7 mouse cellular contexts compared by ENCODE assay signal in the genomic region with DNA sequence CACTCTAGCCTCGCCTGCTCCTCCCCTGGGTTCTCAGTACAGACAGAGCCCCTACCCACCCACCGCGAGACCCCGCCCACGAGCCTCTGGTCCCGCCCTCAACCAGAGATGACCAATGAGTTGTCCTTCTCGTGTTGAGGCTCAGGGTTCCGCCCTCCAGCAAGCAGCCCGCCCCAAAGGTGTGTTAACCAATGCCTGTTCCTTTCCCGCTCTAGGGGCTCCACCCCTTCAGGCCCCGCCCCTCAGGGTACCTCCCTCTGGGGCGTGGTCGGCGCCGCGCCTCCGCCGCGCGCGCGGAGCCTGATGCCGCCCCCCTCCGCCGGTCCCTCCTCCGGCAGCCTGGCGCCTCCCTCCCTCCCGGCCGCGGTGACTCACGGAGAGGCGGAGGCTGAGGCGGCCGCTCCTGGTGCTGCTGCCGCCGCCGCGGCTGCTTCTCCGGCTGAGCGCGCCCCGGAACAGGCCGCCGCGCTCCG. TPM values are rescaled to one million over a fixed set of nuclear protein-coding genes. Genes with fewer than 3 reads are reported as not detected.
DNase-seq lines count a peak whose midpoint lies in the region; ATAC-seq lines count a peak whose summit lies in the region.

A gene (plus strand): TSS at position 369 of the 473 bp plus-strand sequence.

- H3K36me3 ChIP-seq in intestine, embryonic 16.5 days (ENCODE audit: control insufficient read depth, insufficient read depth, low read length): no peaks in the 10 kb centered on the region
- no peaks in the 10 kb centered on the region for H3K36me3 ChIP-seq in midbrain, embryonic 11.5 days (ENCODE audit: control insufficient read depth, insufficient read depth, low read length)

- peak; percentile 98 for ATAC-seq in intestine, embryonic 16.5 days
- ATAC-seq in midbrain, embryonic 11.5 days (ENCODE audit: low FRiP score): peak; percentile 99

- intact Hi-C loops in left cerebral cortex, postnatal 36 days (cut with DNase I): no loop called here

- peak; percentile 99 for DNase-seq in adrenal gland, adult 2 months
- DNase-seq in embryo, embryonic 11.5 days (ENCODE audit: low read depth, low spot score): peak; percentile 92
- DNase-seq in gastrocnemius, postnatal 4 days (ENCODE audit: low spot score in 2 of 2): peak; percentile 95
- peak; percentile 93 to 96 for DNase-seq in left cerebral cortex, postnatal 36 days (ENCODE audit: low spot score in 2 of 2)
- DNase-seq in midbrain, embryonic 11.5 days (ENCODE audit: low spot score, missing footprints): peak; percentile 99
- peak; percentile 95 for DNase-seq in skeletal muscle tissue, adult 2 months (ENCODE audit: low read depth, low spot score)

- H3K27me3 ChIP-seq in intestine, embryonic 16.5 days (replicated peaks; ENCODE audit: control insufficient read depth, insufficient read depth, low read length): no peaks in the 10 kb centered on the region
- no peaks in the 10 kb centered on the region for H3K27me3 ChIP-seq in midbrain, embryonic 11.5 days (ENCODE audit: control insufficient read depth, insufficient read depth, low read length)

- H3K9ac ChIP-seq in intestine, embryonic 16.5 days (ENCODE audit: low read depth, low read length): peak within 1 kb of the TSS; percentile 90
- H3K9ac ChIP-seq in midbrain, embryonic 11.5 days (ENCODE audit: low read length): peak within 1 kb of the TSS; percentile 80

- peak within 1 kb of the TSS; percentile 81 for H3K4me3 ChIP-seq in intestine, embryonic 16.5 days (ENCODE audit: low read length)
- peak within 1 kb of the TSS; percentile 78 for H3K4me3 ChIP-seq in midbrain, embryonic 11.5 days (ENCODE audit: low read depth, low read length)

- under 1% methylated on average over 40 of the region's 46 CpGs for WGBS in intestine, embryonic 16.5 days
- 0% methylated on average over 40 of the region's 46 CpGs for WGBS in midbrain, embryonic 11.5 days

- peak within 1 kb of the TSS; percentile 66 for H3K27ac ChIP-seq in intestine, embryonic 16.5 days (ENCODE audit: low read length)
- no peak within 1 kb of the TSS for H3K27ac ChIP-seq in midbrain, embryonic 11.5 days (ENCODE audit: low read depth, low read length)

- H3K4me1 ChIP-seq in intestine, embryonic 16.5 days (ENCODE audit: control insufficient read depth, insufficient read depth, low read length): peaks cover 8% of the 10 kb centered on the region; the same call in 1 of the 2 replicates
- no peaks in the 10 kb centered on the region for H3K4me1 ChIP-seq in midbrain, embryonic 11.5 days (ENCODE audit: control insufficient read depth, insufficient read depth, low read length)

- H3K4me2 ChIP-seq in intestine, embryonic 16.5 days (ENCODE audit: low read depth, low read length): peak within 1 kb of the TSS; percentile 95
- H3K4me2 ChIP-seq in midbrain, embryonic 11.5 days: peak within 1 kb of the TSS; percentile 78

- no peaks in the 10 kb centered on the region for H3K9me3 ChIP-seq in intestine, embryonic 16.5 days (ENCODE audit: control insufficient read depth, low read length)
- H3K9me3 ChIP-seq in midbrain, embryonic 11.5 days (ENCODE audit: control insufficient read depth, low read length): no peaks in the 10 kb centered on the region

RNA-seq across cellular contexts. Expression of the gene that starts here (rescaled TPM):
- total RNA-seq in adrenal gland, adult 2 months (2021): 10 to 100 TPM; 19.4 to 25.3 TPM
- 26.2 and 26.4 TPM in 2 replicates for polyA plus RNA-seq in adrenal gland, adult 2 months (2012; rRNA removed)
- 100 to 1,000 TPM in 1 of 2 experiments, 10 to 100 TPM in 1; 93.5 to 100 TPM for total RNA-seq in gastrocnemius, postnatal 4 days (2021)
- 41.2 and 46.5 TPM in 2 replicates for polyA plus RNA-seq in intestine, embryonic 16.5 days (2015; fragmentation: Nextera tagmentation; extraction: Ambion mirVana)
- total RNA-seq in left cerebral cortex, postnatal 36 days (2021): 10 to 100 TPM; 36.7 to 43.5 TPM
- polyA plus RNA-seq in midbrain, embryonic 11.5 days (2014; fragmentation: Nextera tagmentation; extraction: Ambion mirVana): 55.9 and 59.4 TPM in 2 replicates
